Mouse (Mus musculus) erythroblast, embryonic 14.5 days (primary cell): Measurements from ENCODE around the gene Gnptab. TPM values are rescaled to one million over a fixed set of nuclear protein-coding genes. Genes with fewer than 3 reads are reported as not detected.

ENCODE experiments used
- H3K27me3 ChIP-seq: 2 replicates; pipeline ENCODE4 v1.6.1; 2012; ENCODE audit warnings: inconsistent platforms; ENCODE audit not compliant: control insufficient read depth
- H3K36me3 ChIP-seq: 2 replicates; pipeline ENCODE4 v1.6.1; 2012; ENCODE audit warnings: mild to moderate bottlenecking, inconsistent platforms; ENCODE audit not compliant: control insufficient read depth
- H3K4me1 ChIP-seq: 2 replicates; pipeline ENCODE4 v1.6.1; 2012; ENCODE audit warnings: inconsistent platforms; ENCODE audit not compliant: control insufficient read depth
- H3K4me3 ChIP-seq: replicated peaks from 2 replicates; pipeline ENCODE3; 2012; ENCODE audit warnings: moderate library complexity, mild to moderate bottlenecking, inconsistent platforms
- H3K9me3 ChIP-seq: 2 replicates; pipeline ENCODE4 v1.6.1; 2012; ENCODE audit warnings: low read length, inconsistent platforms, mixed read lengths; ENCODE audit not compliant: control insufficient read depth
- GATA1 ChIP-seq: IDR thresholded peaks from 2 replicates; pipeline ENCODE4 v1.6.1; 2012; ENCODE audit warnings: low read length, inconsistent platforms, mixed read lengths
- TAL1 ChIP-seq: IDR thresholded peaks from 3 replicates; pipeline ENCODE4 v1.6.1; 2012; ENCODE audit warnings: low read length, inconsistent platforms, mixed read lengths
- polyA plus RNA-seq: library from polyadenylated mRNA; stranded (reverse); fragments of >175 nt; gene quantifications from 2 replicates; pipeline ENCODE4 v1.2.3, GENCODE M21; 2012

Gnptab gene
- polyA plus RNA-seq, 1 experiment, result 0.08 TPM

DNA sequence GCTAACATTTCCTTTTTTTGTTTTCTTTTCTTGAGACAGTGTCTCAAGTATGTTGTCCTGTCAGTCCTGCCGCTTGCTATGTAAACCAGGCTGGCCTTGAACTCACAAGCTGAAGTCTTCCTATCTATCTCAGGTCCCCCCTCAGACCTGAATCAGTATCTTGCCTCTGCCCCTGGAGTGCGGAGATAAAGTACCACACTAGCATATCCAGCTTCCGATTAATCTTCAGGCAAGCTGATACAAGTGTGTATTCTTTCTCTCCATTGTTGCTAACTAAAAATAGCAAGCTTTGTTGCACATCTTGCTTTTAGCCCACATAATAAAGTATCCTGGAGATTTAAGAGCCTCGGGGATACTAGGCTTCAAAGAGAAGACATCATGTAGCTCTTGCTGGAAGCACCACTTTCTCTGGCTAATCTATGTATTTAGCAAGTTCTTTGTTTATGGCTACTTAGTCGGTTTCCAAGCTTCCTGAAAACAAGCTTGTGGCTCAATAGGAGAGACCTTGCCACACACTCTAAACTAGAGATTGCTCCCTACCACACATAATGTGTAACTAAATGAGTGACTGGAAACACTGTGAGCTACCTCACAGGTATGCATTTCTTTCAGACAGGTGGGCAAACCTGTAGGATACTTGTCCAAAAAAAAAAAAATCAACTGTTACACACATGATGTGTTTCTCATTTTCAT, 27.4 kb upstream of the Gnptab start:
- Histone ChIP-seq H3K36me3 (no peaks in the 10 kb centered on the region), H3K9me3 (no peaks in the 10 kb centered on the region)
- TF ChIP-seq TAL1, result no peak

DNA sequence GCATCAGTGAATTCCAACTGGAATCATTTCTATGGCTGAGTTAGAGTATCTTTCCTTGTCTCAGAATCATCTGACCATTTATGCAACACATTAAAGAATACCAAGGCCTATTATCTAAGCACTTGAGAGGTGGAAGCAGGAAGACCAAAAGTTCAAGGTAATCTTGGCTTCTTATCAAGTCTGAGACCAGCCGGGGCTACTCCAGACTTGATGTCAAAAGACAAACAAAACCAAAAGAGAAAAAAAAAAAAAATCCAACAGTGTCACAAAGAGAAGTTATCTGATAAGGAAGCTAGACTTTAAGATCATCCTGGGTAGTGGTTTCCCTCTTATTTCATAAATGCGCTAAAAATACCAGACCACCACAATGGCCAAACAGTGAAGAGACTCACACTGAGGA, 26.4 kb upstream of the Gnptab start:
- no peaks in the 10 kb centered on the region for H3K36me3 ChIP-seq
- peaks cover 10% of the 10 kb centered on the region for H3K4me1 ChIP-seq
- TF ChIP-seq GATA1 (no peak), TAL1 (no peak)
- H3K9me3 ChIP-seq, result no peaks in the 10 kb centered on the region
- H3K4me3 ChIP-seq, result no peak overlapping the region
- peaks cover 17% of the 10 kb centered on the region for H3K27me3 ChIP-seq

More for the DNA sequence above, 27.4 kb upstream of the Gnptab start:
- peaks cover 3% of the 10 kb centered on the region for H3K4me1 ChIP-seq
- no peak overlapping the region for H3K4me3 ChIP-seq
- peaks cover 8% of the 10 kb centered on the region for H3K27me3 ChIP-seq

DNA sequence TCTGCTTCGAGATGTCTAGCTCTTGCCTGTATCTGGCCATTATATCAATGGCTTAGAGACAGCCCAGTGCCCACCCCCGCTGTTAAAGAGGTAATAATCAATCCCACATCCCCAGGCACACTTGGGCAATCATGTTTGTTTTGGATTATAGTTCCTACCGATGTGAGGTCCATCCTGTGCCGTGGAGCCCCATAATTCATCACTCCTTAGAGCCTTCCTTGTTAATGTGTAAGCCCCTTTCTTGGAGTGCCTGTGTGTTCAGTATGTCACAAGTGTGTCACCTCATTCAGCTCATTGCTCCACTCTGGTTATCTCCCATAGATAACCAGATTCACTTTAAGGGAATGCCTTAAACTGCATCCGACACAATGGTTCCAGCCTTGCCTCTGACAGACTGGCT, 24.3 kb upstream of the Gnptab start:
- peaks cover 10% of the 10 kb centered on the region for H3K4me1 ChIP-seq
- no peak overlapping the region for H3K4me3 ChIP-seq
- peaks cover 26% of the 10 kb centered on the region for H3K27me3 ChIP-seq
- no peaks in the 10 kb centered on the region for H3K36me3 ChIP-seq
- no peak for TF ChIP-seq TAL1
- no peaks in the 10 kb centered on the region for H3K9me3 ChIP-seq

GRCm38 (mm10) chr10:88356114-88356982, 22.6 kb upstream of the Gnptab start:
- no peak for TF ChIP-seq GATA1
- peaks cover 10% of the 10 kb centered on the region for H3K4me1 ChIP-seq
- H3K36me3 ChIP-seq, result no peaks in the 10 kb centered on the region
- no peaks in the 10 kb centered on the region for H3K9me3 ChIP-seq
- H3K4me3 ChIP-seq, result peak overlapping the region; percentile 60
- H3K27me3 ChIP-seq, result peaks cover 26% of the 10 kb centered on the region

DNA sequence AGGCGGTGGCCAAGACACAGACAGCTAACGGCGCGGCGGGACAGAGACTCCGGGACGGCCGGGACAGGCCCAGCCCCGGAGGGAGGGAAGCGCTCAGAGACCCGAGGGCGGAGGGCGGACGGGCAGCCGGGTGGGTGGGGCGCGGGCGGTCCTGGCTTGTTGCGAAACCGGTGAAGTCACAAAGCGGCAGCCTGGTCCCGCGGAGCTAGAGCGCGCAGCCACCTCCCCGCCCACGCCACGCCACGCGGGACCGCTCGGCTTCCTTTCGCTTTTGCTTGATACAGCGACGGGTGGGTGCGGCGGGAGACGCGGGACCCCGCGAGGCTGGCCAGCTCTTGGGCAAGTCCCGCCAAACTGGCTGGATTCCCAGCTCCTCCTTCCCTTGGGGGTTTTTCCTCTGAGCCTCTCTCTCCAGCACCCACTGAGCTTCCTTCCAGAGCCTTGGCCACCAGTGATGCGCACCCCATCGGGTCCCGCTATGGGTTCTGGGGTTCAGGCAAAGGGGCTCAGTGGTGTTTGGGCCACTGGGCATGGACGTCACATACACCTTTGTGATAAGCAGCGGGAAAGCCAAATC, 21.9 kb upstream of the Gnptab start:
- peak overlapping the region; percentile 60 for H3K4me3 ChIP-seq
- H3K4me1 ChIP-seq, result peaks cover 8% of the 10 kb centered on the region
- H3K27me3 ChIP-seq, result peaks cover 26% of the 10 kb centered on the region
- H3K36me3 ChIP-seq, result no peaks in the 10 kb centered on the region
- TF ChIP-seq TAL1 (no peak), GATA1 (no peak)
- H3K9me3 ChIP-seq, result no peaks in the 10 kb centered on the region

GRCm38 (mm10) chr10:88362218-88362617, 16.7 kb upstream of the Gnptab start:
- Histone ChIP-seq H3K4me1 (peaks cover under 1% of the 10 kb centered on the region), H3K27me3 (peaks cover 12% of the 10 kb centered on the region)
- no peak for TF ChIP-seq GATA1
- TF ChIP-seq TAL1, result no peak

DNA sequence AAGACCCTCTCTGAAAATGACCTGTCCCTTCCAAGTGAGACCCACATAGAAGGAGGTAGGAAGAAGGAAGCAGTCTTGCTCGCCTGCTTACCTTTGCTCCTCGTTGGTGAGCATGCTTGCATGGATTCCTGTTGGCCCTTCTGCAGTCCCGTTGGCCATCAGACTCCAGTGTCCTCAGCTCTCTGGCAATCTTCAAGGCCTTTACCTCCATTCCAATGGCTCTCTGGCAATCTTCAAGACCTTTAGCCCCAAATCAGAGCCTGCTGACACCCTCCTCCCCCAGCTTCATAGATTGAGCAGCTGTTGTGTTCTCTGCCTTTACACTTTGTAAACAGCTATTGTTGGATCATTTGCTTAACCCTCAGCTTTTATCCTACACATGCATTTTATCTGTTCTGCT, 14.7 kb upstream of the Gnptab start:
- no peaks in the 10 kb centered on the region for H3K9me3 ChIP-seq
- H3K27me3 ChIP-seq, result no peaks in the 10 kb centered on the region
- H3K4me3 ChIP-seq, result no peak overlapping the region
- TF ChIP-seq GATA1 (no peak), TAL1 (no peak)
- H3K4me1 ChIP-seq, result no peaks in the 10 kb centered on the region
- no peaks in the 10 kb centered on the region for H3K36me3 ChIP-seq

More at GRCm38 (mm10) chr10:88362218-88362617, 16.7 kb upstream of the Gnptab start:
- H3K9me3 ChIP-seq, result no peaks in the 10 kb centered on the region
- no peak overlapping the region for H3K4me3 ChIP-seq
- no peaks in the 10 kb centered on the region for H3K36me3 ChIP-seq

- H3K27me3 ChIP-seq, result no peaks in the 10 kb centered on the region
- TF ChIP-seq TAL1, result no peak
- no peak for TF ChIP-seq GATA1
- no peak overlapping the region for H3K4me3 ChIP-seq
- no peaks in the 10 kb centered on the region for H3K4me1 ChIP-seq
- no peaks in the 10 kb centered on the region for H3K9me3 ChIP-seq
- no peaks in the 10 kb centered on the region for H3K36me3 ChIP-seq
Measured at GRCm38 (mm10) chr10:88369233-88369632, 9.7 kb upstream of the Gnptab start.

DNA sequence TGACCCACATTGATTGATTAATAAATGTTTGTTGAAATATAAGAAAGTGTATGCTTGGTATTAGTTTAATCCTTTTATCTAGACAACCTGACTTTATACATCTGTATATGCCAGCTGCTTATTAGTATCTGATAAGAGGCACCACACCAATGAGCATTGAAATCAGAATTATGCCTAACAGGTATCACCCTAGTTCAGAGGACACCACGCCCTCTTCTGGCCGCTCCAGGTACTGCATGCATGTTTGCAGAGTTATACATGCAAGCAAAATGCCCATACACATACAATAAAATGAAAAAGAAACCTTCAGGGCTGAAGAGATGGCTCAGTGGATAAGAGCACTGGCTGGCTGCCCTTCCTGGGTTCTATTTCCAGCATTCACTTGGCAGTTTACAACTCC, 7.1 kb upstream of the Gnptab start:
- Histone ChIP-seq H3K4me1 (peaks cover 2% of the 10 kb centered on the region), H3K27me3 (no peaks in the 10 kb centered on the region), H3K9me3 (no peaks in the 10 kb centered on the region), H3K4me3 (no peak overlapping the region), H3K36me3 (no peaks in the 10 kb centered on the region)
- no peak for TF ChIP-seq TAL1
- TF ChIP-seq GATA1, result no peak
